In the genomic region with DNA sequence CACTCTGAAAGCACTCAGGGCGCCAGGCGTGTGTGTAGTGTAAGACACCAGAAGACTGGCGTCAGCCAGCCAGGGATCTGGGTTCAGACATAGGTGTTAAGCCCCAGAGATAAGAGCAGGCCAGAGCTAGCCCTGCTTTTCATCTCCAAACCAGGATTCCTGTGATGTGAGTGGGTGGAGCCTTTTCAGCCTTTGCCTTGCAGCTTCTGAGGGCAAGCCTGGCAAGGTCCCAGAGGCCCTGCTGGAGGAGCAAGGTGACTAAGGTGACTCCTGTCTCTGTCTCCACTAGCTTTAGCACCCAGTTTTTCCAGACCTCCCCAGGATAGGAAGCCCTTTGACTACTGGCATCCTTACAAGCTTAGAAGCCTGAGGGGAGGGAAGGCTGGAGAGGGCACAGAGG, we compare ENCODE assay signal across 20 mouse cellular contexts. TPM values are rescaled to one million over a fixed set of nuclear protein-coding genes. Genes with fewer than 3 reads are reported as not detected.
DNase-seq lines count a peak whose midpoint lies in the region; ATAC-seq and TF ChIP-seq lines count a peak whose summit lies in the region.
"Had no signal": no experiment of that assay in that cellular context is flagged by ENCODE, and none has a peak within 500 bp of the region (broad histone marks: within the 10 kb centered on the region; RNA-seq: fewer than 3 reads in every experiment).

No protein-coding gene starts in this region.

- WGBS in heart, embryonic 11.5 days (ENCODE audit: insufficient replicate concordance): 16% methylated on average over 3 of the region's 3 CpGs
- WGBS in kidney, adult 2 months: 92% methylated on average over 3 of the region's 3 CpGs
- WGBS in kidney, embryonic 16.5 days: 72% methylated on average over 3 of the region's 3 CpGs

- H3K4me1 ChIP-seq in heart, embryonic 11.5 days (ENCODE audit: control insufficient read depth, insufficient read depth, low read length): peaks cover 52% of the 10 kb centered on the region
- peaks cover 9% of the 10 kb centered on the region for H3K4me1 ChIP-seq in kidney, adult 2 months (ENCODE audit: control insufficient read depth, insufficient read depth, low read length)
- H3K4me1 ChIP-seq in kidney, embryonic 16.5 days (ENCODE audit: insufficient read depth, low read length): peaks cover 21% of the 10 kb centered on the region

- ATAC-seq in heart, embryonic 11.5 days (replicated peaks; ENCODE audit: insufficient number of reproducible peaks, low FRiP score, low TSS enrichment): peak; percentile 56; the same call in 1 of the 2 replicates
- ATAC-seq in kidney, embryonic 16.5 days (ENCODE audit: low FRiP score, low TSS enrichment): no peak
- ATAC-seq: intestine, embryonic 16.5 days; liver, embryonic 12.5 days had no signal

- peaks cover 27% of the 10 kb centered on the region for H3K27me3 ChIP-seq in heart, embryonic 11.5 days (ENCODE audit: control insufficient read depth, insufficient read depth, low read length)
- no peaks in the 10 kb centered on the region for H3K27me3 ChIP-seq in kidney, adult 2 months (replicated peaks; ENCODE audit: control insufficient read depth, insufficient read depth, low read length)
- no peaks in the 10 kb centered on the region for H3K27me3 ChIP-seq in kidney, embryonic 16.5 days (ENCODE audit: insufficient read depth, low read length)

- H3K4me2 ChIP-seq in heart, embryonic 11.5 days: no peak overlapping the region
- no peak overlapping the region for H3K4me2 ChIP-seq in kidney, embryonic 16.5 days (replicated peaks; ENCODE audit: low read depth, low read length)
- H3K4me2 ChIP-seq: heart, embryonic 15.5 days; hindbrain, embryonic 14.5 days; liver, embryonic 12.5 days had no signal

- no peak overlapping the region for H3K9ac ChIP-seq in heart, embryonic 11.5 days (ENCODE audit: low read depth, low read length)
- no peak overlapping the region for H3K9ac ChIP-seq in kidney, embryonic 16.5 days (replicated peaks; ENCODE audit: low read length)
- H3K9ac ChIP-seq: heart, embryonic 15.5 days; hindbrain, embryonic 14.5 days; liver, embryonic 12.5 days had no signal

- H3K4me3 ChIP-seq in heart, embryonic 11.5 days (ENCODE audit: low read depth, low read length): no peak overlapping the region
- no peak overlapping the region for H3K4me3 ChIP-seq in kidney, adult 2 months (ENCODE audit: insufficient read depth, low read depth, low read length)
- H3K4me3 ChIP-seq in kidney, embryonic 16.5 days (ENCODE audit: low read length): no peak overlapping the region
- H3K4me3 ChIP-seq: heart, embryonic 15.5 days; left cerebral cortex, adult 2 months; liver, embryonic 12.5 days had no signal

- TF ChIP-seq CTCF in kidney, adult 2 months (conservative IDR thresholded peaks at IDR 0.05; ENCODE audit: insufficient read depth, insufficient read length, low read depth, low read length): no peak

- no peak for DNase-seq in heart, adult 11 months
- DNase-seq in kidney, adult 2 months: peak; percentile 74
- peak; percentile 70 for DNase-seq in MN1 (ENCODE audit: low spot score)
- peak; percentile 50 for DNase-seq in kidney, postnatal 14 days
- no peak for DNase-seq in layer of hippocampus, adult 9-11 months
- DNase-seq: cerebellum, adult 9-10 months; gastrocnemius, postnatal 14 days; thymus, adult 18-20 months had no signal

- H3K9me3 ChIP-seq in heart, embryonic 11.5 days (replicated peaks; ENCODE audit: control insufficient read depth, low read length): no peaks in the 10 kb centered on the region
- no peaks in the 10 kb centered on the region for H3K9me3 ChIP-seq in kidney, embryonic 16.5 days (ENCODE audit: low read length)
- H3K9me3 ChIP-seq: heart, embryonic 15.5 days; liver, embryonic 12.5 days had no signal

- TF ChIP-seq POLR2A in kidney, adult 2 months (IDR thresholded peaks at IDR 0.05; ENCODE audit: low read depth, low read length): no peak

- no peaks in the 10 kb centered on the region for H3K36me3 ChIP-seq in heart, embryonic 11.5 days (ENCODE audit: control insufficient read depth, insufficient read depth, low read length)
- no peaks in the 10 kb centered on the region for H3K36me3 ChIP-seq in kidney, adult 2 months (ENCODE audit: control insufficient read depth, insufficient read depth, low read length)
- H3K36me3 ChIP-seq in kidney, embryonic 16.5 days (ENCODE audit: insufficient read depth, low read length): no peaks in the 10 kb centered on the region
- H3K36me3 ChIP-seq: heart, embryonic 15.5 days; liver, embryonic 12.5 days had no signal

- peak overlapping the region; percentile 13; the same call in 1 of the 2 replicates for H3K27ac ChIP-seq in heart, embryonic 11.5 days (ENCODE audit: low read depth, low read length)
- no peak overlapping the region for H3K27ac ChIP-seq in kidney, adult 2 months (ENCODE audit: insufficient read depth, low read depth, low read length)
- no peak overlapping the region for H3K27ac ChIP-seq in kidney, embryonic 16.5 days (ENCODE audit: low read length)
- H3K27ac ChIP-seq: heart, embryonic 15.5 days; hindbrain, embryonic 14.5 days; left cerebral cortex, adult 2 months; liver, embryonic 12.5 days had no signal

RNA-seq across cellular contexts. Expression of gene Tbx2, which starts 13.9 kb away (rescaled TPM):
- 3.6 and 4.4 TPM in 2 replicates for polyA plus RNA-seq in heart, embryonic 11.5 days (2014; fragmentation: Nextera tagmentation; extraction: Ambion mirVana)
- 58.5 and 66.9 TPM in 2 replicates for polyA plus RNA-seq in kidney, adult 2 months (2012; rRNA removed)
- polyA plus RNA-seq in kidney, embryonic 16.5 days (2015; fragmentation: Nextera tagmentation; extraction: Ambion mirVana): 10.3 TPM in 2 replicates

RNA-seq across cellular contexts. Expression of gene Gm11444, which starts 31.7 kb away (rescaled TPM):
- not detected in 2 replicates for polyA plus RNA-seq in heart, embryonic 11.5 days (2014; fragmentation: Nextera tagmentation; extraction: Ambion mirVana)
- polyA plus RNA-seq in kidney, adult 2 months (2012; rRNA removed): not detected in 2 replicates
- not detected in 2 replicates for polyA plus RNA-seq in kidney, embryonic 16.5 days (2015; fragmentation: Nextera tagmentation; extraction: Ambion mirVana)
- polyA plus RNA-seq: cortical plate, adult 2 months; forebrain, embryonic 11.5 days; heart, embryonic 15.5 days; hindbrain, embryonic 14.5 days; intestine, embryonic 16.5 days; limb, embryonic 11.5 days; liver, embryonic 12.5 days; midbrain, postnatal 0 days; small intestine, adult 2 months had no signal

Comparison
In these comparisons a context has a peak if more than half of its experiments do, and no peak if none do; other contexts are left out.
1. DNase-seq: peak in kidney, adult 2 months (single experiment), MN1 (single experiment) and kidney, postnatal 14 days (single experiment); none in heart, adult 11 months (single experiment) and layer of hippocampus, adult 9-11 months (single experiment).